Mouse (Mus musculus) C2C12 (cell line): ENCODE data around the gene Ino80b.

Experiments
- CEBPB ChIP-seq: IDR thresholded peaks from one replicate; pipeline ENCODE4 v1.6.1; 2011; ENCODE audit warnings: low read depth, mild to moderate bottlenecking, control low read depth, moderate library complexity
- CTCF ChIP-seq: IDR thresholded peaks from one replicate; pipeline ENCODE4 v1.5.1; 2011; ENCODE audit not compliant: control insufficient read depth, insufficient read depth, insufficient read length
- FOSL1 ChIP-seq: IDR thresholded peaks from one replicate; pipeline ENCODE4 v1.8.0; 2011; ENCODE audit warnings: mild to moderate bottlenecking, low read length; ENCODE audit not compliant: poor library complexity, insufficient read depth, severe bottlenecking
- MAX ChIP-seq: IDR thresholded peaks from one replicate; pipeline ENCODE4 v1.6.1; 2011; ENCODE audit warnings: mild to moderate bottlenecking, control low read depth
- MYOD1 ChIP-seq: IDR thresholded peaks from one replicate; pipeline ENCODE4 v1.6.1; 2011; ENCODE audit warnings: low read depth; ENCODE audit not compliant: control insufficient read depth, insufficient read length
- MYOG ChIP-seq: IDR thresholded peaks from one replicate; pipeline ENCODE4 v1.6.1; 2011; ENCODE audit not compliant: control insufficient read depth, insufficient read length; ENCODE audit errors: extremely low read depth
- USF1 ChIP-seq: IDR thresholded peaks from one replicate; pipeline ENCODE4 v1.6.1; 2011; ENCODE audit warnings: low read depth, mild to moderate bottlenecking, control low read depth, moderate library complexity

DNA sequence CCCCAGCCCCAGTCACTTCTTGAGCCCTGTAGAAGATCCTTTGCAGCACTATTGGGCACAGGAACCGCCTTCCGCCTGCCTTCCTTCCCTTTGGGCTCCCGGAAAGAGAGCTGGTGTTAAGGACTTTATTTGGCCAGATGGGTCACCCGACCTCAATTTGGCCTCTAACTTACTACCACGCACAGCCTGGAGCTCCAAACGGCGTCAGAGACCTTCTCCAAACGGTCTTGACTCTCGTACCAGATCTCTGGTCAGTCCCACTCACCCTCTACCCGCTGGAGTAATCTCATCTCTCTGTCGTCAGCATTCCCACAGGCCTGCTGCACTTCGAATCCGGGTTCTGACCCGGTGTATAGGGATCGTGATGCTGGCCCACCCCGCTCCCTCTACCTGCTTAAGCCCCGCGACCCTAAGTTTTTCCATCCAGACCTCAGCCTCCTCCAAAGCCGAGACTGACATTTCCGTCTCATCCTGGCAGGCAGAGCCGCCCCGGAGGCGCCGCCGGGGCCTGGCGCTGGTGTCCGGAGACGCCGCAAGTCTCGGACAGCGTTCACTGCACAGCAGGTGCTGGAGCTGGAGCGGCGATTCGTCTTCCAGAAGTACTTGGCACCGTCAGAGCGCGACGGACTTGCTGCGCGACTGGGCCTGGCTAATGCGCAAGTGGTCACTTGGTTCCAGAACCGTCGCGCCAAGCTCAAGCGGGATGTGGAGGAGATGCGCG lies 37.9 kb downstream of the Ino80b start:
- TF ChIP-seq CTCF (no peak), FOSL1 (no peak), MYOD1 (no peak), USF1 (no peak), MAX (no peak), CEBPB (no peak), MYOG (no peak)
